Mouse (Mus musculus): ENCODE data around the gene Arf6.

DNA sequence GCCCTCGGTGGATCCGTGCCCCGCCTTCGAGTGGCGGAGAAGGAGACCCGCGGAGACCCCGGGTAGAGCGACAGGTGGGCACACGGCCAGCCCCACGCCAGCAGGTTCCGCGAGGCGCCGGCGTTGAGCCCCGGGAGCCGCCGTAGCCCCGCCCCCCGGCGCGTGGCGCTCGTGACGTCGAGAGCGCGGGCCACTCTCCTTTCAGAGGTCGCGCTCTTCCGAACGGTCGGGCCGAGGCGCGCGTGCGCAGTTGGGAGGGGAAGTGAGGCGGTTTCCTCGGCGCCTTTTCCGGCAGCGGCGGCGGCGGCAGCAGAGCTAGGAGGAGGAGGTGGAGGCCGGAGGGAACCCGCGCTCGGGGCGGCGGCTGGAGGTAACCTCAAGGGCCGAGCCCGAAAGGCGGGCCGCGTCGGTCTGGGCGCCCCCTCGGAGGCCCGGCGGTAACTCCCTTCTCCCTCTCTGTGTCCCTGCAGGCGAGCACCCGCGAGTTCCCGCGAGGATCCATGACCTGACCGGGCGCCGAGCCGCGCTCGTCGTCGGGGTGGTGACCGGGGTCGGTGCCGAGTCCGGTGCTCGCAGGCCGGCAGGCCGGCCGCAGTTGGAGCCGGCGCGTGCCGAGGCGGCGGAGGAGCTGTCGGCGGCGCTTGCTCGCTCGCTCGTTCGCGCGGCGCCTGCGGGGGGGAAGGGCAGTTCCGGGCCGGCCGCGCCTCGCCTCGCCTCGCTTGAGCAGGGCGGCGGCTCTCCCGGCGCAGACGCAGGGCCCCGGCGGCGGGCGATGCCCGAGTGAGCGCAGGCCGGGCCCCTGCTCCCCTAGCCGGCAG, at the start of gene Arf6, which contains the start of gene Gm9887:
- TF ChIP-seq EP300 (IDR thresholded peaks at IDR 0.05; ENCODE audit: low read depth): no peak
- no peak for TF ChIP-seq CTCF (IDR thresholded peaks at IDR 0.05; ENCODE audit: low read depth)

Measured in liver, postnatal 0 days (tissue).